Mouse (Mus musculus) mouse embryonic stem cell (cell line): ENCODE measurements around the gene Gm20532.

Experiments used
- in situ Hi-C, 2 experiments: fragments of 300-500 bp; cut with MboI; formaldehyde crosslinking; loops; 1 replicate in 1 of 2; 3 replicates in 1 of 2; pipeline ENCODE4 v1.14.3; 2019 to 2020; ENCODE audit warnings: low sequenced_read_pairs in 2 of 2, low pct_unique_long_range_greater_than_20kb in 1 of 2, mixed read lengths in 1 of 2; ENCODE audit not compliant: unreplicated experiment in 1 of 2

Gm20532 gene

DNA sequence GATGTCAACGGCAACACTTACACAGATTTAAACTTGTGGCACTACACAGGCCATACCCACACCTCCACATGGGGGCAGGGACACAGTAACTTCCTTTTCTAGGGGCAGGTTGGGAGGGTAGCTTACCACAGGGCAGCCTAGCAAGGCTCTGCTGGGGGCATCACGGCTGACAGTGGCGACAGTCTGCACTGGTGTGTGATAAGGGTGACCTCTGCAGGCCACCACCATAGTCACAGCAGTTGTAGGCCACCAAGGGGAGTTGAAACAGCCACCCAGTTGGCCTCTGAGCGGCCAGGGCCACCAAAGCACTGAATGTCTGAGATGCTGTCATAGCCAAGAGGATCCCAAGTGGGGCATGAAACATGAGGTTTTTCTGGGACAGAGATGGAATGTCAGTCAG lies 20.2 kb upstream of the Gm20532 start:
- in situ Hi-C loops: loop anchor here (25.0 kb wide), 2 partner anchors 254 to 404 kb away; partner anchors contain the start of gene Gpsm1 (in 1 of the 2)

DNA sequence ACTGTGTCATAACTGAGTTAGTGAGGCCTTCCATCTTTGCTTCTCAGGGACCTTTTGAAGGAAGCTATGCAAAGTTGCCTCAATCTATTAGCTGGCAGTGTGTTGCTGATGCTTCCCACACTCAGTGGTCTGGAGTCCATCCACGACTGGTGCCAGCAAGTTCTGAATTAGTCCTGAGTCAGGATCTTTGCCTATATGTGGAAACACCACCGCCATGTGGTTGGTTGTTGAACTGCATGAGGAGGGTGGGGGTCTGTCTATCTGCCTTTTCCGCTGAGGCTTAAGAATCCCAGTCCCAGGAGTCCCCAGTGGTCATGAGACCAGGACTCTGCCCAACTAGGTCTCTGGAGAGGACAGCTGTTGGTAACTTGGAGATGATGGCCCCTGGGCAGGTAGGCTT lies 16.4 kb upstream of the Gm20532 start:
- in situ Hi-C loops: loop anchor here (25.0 kb wide), 2 partner anchors 258 to 408 kb away; partner anchors contain the start of gene Gpsm1 (in 1 of the 2)

DNA sequence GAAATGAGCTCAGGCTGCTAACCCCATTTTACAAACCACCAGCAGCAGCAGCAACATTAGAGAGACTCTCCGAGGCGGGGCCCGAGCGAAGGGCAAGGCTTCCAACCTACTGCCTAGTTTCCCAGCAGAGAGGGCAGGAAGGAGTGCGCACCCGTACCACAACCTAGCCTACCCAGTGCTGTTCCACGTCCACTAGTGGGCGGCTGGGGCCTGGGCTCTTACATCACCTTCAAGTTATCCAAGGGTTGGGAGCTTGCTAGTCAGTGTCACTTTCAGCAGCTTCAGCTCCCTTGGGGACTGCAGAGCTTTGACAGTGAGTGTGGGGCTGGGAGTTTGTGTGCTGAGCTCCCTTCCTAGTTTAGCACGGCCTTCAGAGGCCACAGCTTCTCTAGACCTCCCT lies 15.0 kb upstream of the Gm20532 start:
- in situ Hi-C loops: loop anchor here (25.0 kb wide), 2 partner anchors 259 to 409 kb away; partner anchors contain the start of gene Gpsm1 (in 1 of the 2)

DNA sequence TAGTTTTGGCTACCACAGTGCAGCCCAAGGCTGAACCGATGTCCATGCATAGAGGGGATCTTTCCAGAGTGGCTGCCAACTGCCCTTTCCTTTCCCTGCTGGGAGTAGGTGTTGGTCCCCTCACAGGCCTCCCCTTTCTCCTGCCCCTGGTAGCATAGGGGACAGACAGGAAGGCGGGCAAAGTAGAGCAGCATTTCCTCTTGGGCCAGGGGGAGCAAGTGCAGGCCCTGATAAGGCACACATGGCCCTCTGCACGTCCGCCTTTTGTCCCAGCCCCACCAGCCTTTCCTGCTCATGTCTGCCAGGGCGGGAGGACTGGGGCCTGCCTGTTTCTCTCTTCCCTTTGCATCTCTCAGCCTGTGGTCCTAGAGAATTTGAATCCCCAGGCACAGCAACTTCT lies 14.6 kb upstream of the Gm20532 start:
- in situ Hi-C loops: loop anchor here (25.0 kb wide), 2 partner anchors 260 to 410 kb away; partner anchors contain the start of gene Gpsm1 (in 1 of the 2)

DNA sequence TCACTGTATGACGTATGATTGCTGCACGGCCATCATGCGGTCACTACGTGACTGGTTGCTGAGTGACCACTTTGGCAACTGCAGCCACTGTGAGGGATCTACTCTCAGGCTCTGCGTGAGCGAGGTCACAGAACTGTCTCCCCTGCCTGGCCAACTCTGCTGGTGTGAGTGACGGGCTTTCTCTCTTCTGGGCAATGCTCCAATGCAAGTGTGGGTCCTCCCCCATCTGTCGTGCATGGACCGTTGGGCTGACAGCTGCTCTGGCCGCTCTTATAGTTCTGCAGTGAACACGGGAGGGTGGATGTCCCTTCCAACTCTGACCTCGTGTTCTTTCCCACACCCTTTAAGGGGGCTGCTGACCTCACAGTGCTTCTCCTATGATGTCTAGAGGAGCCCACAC lies 13.0 kb upstream of the Gm20532 start:
- in situ Hi-C loops: loop anchor here (25.0 kb wide), 2 partner anchors 261 to 411 kb away; partner anchors contain the start of gene Gpsm1 (in 1 of the 2)

DNA sequence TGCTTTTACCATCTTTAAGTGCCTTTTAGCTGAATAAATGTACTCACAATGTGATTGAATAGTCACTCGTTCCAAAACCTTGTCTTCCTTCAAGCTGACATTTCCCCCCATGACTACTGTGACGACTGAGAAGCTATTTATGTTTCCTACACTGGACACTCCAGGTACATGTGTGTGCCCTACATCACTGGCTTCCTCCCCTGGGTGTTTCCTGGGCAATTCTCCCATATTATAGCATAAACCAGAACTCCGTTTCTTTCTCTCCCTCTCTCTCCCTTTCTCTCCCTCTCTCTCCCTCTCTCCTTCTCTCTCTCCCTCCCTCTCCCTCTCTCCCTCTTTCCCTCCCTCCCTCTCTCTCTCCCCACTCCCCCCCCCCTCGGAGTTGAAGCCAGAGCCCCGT lies 12.6 kb upstream of the Gm20532 start:
- in situ Hi-C loops: loop anchor here (25.0 kb wide), 2 partner anchors 262 to 412 kb away; partner anchors contain the start of gene Gpsm1 (in 1 of the 2)

DNA sequence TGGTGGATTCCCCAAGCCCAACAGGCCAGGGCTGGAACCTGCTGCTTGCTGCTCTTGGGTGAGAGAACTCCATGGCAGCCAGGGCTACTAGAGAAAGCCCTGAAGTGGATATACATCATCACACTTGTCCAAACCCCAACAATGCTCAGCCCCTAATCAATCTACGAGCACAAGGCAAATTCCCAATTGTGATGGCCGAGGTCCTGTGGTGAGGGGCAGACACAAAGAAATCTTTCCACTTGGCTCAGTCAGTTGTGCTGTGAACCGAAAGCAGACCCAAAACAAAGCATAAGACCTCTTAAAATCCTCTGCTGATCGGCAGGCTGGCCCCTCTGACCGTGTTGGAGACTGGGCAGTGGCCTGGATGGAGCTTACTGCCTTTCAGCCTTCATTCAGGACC lies 11.6 kb upstream of the Gm20532 start:
- in situ Hi-C loops: loop anchor here (25.0 kb wide), 2 partner anchors 263 to 413 kb away; partner anchors contain the start of gene Gpsm1 (in 1 of the 2)

DNA sequence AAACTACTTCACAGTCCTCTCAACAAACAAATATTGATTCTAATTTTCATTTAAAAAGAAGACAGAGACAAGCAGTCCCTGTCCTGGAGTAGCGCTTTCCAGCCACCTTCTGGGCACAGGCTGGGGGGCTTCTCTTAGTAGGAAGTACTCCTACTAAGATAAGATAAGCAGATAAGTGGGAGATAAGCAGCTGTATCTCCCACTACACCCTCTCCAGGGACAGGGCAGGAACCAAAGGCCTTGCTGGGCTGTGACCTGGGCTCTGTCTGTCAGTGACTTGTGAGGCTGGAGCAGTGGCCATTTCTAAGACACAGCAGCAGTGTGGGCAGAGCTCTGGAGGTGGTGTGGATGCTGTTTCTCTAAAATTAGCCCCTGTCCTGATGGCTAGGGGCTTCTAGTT lies 11.1 kb upstream of the Gm20532 start:
- in situ Hi-C loops: no loop called here

DNA sequence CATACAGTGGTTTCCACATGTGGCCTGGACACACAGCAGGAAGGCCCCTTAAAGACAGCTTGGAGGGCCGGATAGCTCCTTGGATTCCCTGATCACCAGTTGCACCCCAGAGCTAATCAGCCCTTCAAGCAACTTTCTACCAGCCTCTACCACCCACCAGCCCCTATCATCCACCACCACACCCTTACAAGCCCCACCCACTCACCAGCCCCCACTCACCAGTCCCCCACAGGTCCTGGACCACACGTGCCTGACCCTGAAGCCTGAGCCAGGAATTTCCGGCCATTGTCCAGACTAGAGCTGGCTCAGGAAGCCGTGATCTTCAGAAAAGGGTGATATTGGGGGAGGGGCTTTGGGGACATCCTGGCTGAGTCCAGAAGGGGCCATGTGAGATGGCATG lies 10.6 kb upstream of the Gm20532 start:
- in situ Hi-C loops: no loop called here

DNA sequence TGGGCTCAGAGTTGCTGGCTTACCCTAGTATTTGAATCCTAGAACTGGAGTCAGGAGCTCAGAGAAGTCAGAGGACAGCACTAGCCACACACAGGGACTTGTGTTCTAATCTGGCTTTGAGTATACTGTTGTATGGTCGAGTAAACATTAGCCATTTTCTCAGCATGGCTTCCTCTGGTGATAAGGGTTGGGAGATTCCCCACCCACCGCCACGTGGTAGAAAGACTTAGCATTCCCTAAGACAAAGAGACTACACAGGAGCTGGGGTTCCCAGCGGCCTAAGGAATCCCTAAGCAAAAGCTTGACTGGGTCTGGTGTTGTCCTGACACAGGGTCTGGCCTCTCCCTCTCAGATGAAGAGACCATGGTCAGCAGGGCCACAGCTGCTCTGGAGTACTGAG lies 10.0 kb upstream of the Gm20532 start:
- in situ Hi-C loops: no loop called here

DNA sequence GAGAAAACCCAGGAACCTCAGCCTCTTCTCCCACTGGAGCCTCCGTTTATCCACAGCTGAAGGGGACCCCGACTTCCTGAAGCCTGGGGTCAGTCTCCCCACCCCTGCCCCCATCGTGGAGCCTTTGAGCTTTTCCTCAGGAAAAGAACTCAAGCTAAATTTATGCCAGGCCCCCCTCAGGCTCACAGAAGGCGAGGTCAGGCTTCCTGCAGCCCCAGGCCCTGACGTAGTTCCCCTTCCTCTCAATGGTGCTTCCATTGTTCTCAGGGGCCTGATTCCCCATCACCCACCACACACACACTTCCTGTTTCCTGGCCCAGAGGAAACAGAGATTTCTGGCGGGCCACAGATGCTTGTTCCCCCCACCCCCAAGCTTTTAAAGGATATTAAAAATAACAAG lies 8.1 kb upstream of the Gm20532 start:
- in situ Hi-C loops: no loop called here

DNA sequence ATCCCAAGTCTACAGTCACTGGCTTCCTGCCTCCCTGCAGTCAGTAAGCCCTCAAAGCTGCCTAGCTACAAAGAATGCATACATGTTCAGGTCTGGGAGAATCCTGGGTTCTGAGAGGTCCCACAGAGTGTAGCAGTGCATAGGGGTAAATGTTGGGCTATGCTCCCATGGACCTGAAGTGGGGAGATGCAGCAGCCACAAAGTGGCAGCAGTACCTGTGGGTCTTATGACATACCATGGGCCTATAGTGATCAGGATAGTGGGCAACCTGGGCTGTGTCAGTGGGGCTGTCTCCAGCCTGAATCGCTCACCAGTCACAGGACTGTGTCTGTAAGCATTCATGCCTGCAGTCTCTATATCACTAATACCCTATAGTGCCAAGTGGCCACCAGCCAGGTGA lies 6.7 kb upstream of the Gm20532 start, which contains the start of gene Egfl7:
Egfl7 (plus strand) TSS at position 301 of the 400 bp plus-strand sequence.
- in situ Hi-C loops: no loop called here

DNA sequence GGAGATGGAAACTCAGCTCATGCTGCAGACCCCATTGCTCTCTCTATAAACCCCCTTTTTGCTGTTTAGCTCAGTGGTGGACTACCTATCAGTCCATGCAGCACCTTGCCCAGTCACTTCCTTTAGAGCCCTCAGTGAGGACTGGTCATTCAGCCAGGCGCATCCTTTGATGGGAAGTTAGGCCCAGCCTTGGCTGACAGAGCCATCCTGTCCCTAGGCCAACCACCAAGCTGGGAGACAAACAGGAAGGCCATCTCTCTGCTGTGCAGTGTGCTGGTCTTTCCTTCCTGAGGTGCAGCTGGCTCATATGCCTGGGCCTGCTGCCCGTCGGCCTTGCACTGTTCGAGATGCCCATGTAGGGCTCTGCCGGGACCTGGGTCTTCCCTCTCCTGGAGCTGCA lies 5.7 kb upstream of the Gm20532 start:
- in situ Hi-C loops: no loop called here

DNA sequence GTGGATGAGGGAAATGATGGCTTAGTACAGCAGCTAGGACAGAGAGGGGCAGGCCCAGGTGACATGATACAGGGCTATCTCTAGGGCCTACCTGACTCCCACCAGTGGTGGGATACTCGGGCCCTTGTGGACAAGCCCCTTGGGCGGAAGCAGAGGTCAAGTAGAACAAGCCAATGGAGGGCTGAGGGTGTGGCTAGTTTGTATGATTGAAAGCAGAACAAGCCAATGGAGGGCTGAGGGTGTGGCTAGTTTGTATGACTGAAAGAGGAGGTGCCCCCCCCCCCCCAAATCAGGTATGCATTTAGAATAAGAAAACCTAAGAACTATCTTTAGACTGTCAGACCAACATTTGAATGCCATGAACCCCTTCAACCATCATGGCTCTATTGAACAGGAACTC lies 4.2 kb upstream of the Gm20532 start:
- in situ Hi-C loops: no loop called here

DNA sequence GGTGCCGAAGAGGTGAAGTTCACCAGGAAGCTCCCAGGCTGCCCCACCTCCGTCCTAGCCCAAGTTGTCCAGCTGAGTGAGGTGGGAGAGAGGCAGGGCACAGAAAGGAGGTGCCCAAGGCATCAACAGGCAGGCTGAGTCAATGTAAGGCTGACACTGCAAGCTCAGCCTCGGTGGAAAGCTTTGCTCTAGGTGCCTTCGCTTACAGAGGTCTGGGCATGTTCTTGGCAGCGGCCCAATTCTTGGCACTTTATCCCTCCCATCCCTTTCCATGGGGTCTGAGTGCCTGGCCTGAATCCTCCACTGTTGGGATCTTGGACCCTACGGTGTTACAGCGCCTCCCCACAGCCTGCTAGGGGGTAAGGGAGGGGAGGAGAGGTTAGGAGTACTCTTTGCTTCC lies 3.7 kb upstream of the Gm20532 start:
- in situ Hi-C loops: no loop called here

DNA sequence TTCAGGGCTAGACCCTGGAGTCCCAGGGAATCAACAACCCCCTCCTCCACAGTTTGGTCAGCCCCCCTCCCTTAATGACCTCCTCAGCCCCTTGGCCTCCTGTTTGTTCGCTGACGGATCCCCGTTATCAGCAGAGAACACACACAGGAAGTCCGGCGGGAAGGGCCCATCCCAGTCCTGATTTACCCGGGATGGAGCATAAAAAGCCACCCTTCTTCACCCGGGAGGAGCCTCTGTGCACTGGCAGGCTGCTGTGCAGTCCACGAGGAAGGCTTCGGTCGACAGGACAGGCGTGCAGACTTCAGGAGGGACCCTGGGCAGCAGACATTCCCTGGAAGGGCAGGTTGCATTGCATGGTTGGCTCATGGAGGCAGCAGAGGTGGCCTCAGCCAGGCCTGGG lies 2.8 kb upstream of the Gm20532 start:
- in situ Hi-C loops: no loop called here

DNA sequence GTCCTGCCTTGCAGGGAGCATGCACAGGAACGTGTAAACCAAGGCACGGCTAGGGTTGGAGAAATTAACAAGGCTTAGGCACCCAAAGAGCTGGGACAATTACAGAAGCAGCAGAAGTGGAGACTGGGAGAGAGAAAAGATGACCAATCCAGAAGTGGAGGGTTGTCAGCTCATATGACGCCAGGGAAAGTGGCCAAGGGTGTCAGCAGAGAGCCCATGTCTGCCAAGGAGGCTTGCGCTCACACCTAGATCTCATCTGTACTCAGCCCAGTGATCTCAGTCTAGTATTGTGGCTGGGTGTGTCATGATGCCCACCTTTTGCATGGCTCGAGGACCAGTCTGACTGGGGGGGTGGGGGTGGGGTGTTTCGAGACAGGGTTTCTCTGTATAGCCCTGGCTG lies 726 bp upstream of the Gm20532 start:
- in situ Hi-C loops: no loop called here

DNA sequence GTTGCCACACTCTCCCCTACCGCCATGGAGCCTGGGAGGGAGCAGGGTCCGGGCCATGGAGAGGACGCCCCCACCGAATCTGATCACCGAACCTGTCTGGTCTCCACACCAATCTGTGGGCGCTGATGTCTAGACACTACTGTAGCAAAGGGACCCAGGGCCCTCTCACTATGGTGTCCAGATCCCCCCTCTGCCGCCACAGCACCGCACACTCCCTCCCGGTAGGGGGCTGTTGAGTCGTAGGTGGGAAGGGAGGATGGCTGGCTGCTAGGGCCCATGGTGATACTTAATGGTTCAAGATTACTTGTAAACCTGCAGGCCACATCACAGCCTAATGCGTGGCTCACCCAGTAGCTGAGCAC lies 586 bp downstream of the Gm20532 start:
- in situ Hi-C loops: no loop called here

DNA sequence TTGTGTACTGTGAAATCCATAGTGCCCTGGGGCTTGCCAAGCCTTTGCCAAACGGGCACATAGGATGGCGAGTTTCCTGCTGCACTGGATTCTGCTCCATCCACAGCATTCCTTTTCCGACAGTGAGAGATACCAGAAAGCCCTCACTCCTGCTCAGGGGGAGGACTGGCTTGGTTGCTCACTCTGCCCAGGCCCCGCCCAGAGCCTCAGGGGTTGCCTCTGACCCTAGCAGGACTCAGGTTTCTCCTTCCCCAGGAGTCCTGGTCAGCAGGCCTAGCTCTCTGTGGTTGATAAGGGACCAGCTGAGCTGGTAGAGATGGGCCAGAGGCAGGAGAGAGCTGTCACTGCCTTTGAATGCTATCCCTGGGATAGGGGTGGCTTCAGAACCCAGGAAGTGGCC lies 2.1 kb downstream of the Gm20532 start:
- in situ Hi-C loops: no loop called here

DNA sequence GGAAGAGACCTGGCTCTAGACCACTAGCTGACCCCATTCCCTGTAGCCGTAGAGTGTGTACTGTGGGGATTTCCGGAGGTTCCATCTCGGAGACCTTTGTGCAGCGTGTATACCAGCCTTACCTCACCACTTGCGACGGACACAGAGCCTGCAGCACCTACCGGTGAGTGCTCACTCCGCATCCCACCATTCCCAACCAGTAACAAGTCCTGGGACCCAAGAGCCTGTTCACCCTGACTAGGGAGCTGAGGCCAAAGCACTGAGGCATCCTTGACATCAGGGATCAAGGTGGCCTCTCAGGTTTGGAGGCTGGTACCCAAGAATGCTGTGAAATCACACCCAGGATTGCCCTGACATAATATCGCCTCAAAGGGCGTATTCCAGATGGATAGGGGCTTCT lies 2.8 kb downstream of the Gm20532 start:
- in situ Hi-C loops: no loop called here

DNA sequence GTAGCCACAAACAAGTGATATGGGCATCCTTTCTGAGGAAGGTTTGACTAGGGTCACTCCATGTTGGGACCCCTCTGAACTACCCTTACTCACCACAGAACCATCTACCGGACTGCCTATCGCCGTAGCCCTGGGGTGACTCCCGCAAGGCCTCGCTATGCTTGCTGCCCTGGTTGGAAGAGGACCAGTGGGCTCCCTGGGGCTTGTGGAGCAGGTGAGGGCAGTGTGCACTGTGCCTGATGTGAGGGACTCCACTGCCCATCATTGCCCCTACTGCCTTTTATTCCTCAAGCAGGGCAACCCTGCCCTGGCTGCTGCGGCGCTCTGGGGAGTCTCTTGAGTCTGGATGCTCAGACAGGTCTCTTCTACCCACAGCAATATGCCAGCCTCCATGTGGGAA lies 3.8 kb downstream of the Gm20532 start:
- in situ Hi-C loops: no loop called here
